9 mouse cellular contexts compared by ENCODE assay signal in the genomic region with DNA sequence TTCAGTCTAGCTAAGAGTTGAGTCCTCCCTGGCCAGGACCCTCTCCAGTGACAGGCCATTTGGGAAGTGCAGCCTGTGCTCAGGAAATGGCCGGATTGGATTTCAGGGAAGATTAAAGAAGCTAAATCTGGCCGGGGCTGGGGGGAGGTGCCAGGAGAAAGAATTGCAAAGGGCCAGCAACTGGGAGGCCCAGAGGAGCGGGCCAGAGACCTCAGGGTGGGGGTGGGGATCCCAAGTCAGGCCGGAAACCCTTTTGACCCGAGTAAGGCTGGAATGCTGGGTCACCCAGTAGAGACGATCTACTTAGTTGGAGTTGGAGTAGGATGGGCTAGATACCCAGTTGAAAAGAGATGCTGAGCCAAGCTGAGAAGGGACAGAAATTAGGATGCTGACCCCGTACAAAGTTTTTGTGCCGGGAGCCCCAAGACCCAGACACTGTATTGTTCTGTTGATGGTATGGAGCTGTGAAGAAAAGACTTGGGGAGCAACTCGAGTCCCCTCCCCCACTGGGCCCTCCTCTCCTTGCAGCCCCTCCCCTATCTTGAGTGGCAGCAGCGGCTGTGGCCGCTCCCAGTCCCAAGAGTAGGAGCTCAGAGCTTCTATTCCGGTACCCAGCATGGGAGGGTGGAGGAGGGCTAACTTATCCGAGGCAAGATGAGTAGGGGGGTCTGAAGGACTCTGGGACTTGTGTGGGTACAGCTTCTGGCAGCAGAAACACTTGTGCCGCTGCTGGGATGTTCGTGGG. TPM values are rescaled to one million over a fixed set of nuclear protein-coding genes. Genes with fewer than 3 reads are reported as not detected.
DNase-seq lines count a peak whose midpoint lies in the region; ATAC-seq and TF ChIP-seq lines count a peak whose summit lies in the region.
"Had no signal": no experiment of that assay in that cellular context is flagged by ENCODE, and none has a peak within 500 bp of the region (broad histone marks: within the 10 kb centered on the region; RNA-seq: fewer than 3 reads in every experiment).

No protein-coding gene starts in this region.

- no peak for ATAC-seq in frontal cortex, adult (ENCODE audit: low TSS enrichment)
- no peak for ATAC-seq in erythroid progenitor cell, adult 5-6 weeks (replicated peaks; ENCODE audit: low FRiP score, poor library complexity, severe bottlenecking)

- H3K4me1 ChIP-seq in heart, adult 2 months (ENCODE audit: control insufficient read depth, insufficient read depth, low read length): no peaks in the 10 kb centered on the region; the same call in 1 of the 2 replicates
- H3K4me1 ChIP-seq in kidney, adult 2 months (ENCODE audit: control insufficient read depth, insufficient read depth, low read length): no peaks in the 10 kb centered on the region

- H3K9ac ChIP-seq in heart, adult 2 months (ENCODE audit: low read depth, low read length): no peak overlapping the region

- no peaks in the 10 kb centered on the region for H3K27me3 ChIP-seq in heart, adult 2 months (ENCODE audit: control insufficient read depth, insufficient read depth, low read length)
- H3K27me3 ChIP-seq in kidney, adult 2 months (replicated peaks; ENCODE audit: control insufficient read depth, insufficient read depth, low read length): no peaks in the 10 kb centered on the region

- no peaks in the 10 kb centered on the region for H3K36me3 ChIP-seq in heart, adult 2 months (ENCODE audit: control insufficient read depth, insufficient read depth, low read length)
- H3K36me3 ChIP-seq in kidney, adult 2 months (ENCODE audit: control insufficient read depth, insufficient read depth, low read length): no peaks in the 10 kb centered on the region

- intact Hi-C loops in heart, adult 2 months (cut with DNase I): loop anchor here (2.0 to 10.0 kb wide), 3 partner anchors 14 to 253 kb away; no protein-coding TSS in a partner anchor
- intact Hi-C loops in left cerebral cortex, postnatal 4 days (cut with DNase I): no loop called here

- no peaks in the 10 kb centered on the region for H3K79me2 ChIP-seq in heart, adult 2 months (replicated peaks; ENCODE audit: control insufficient read depth, insufficient read depth, low read length)

- H3K27ac ChIP-seq in heart, adult 2 months: peak overlapping the region; percentile 41
- peak overlapping the region; percentile 71 for H3K27ac ChIP-seq in kidney, adult 2 months (ENCODE audit: insufficient read depth, low read depth, low read length)

- no peak for TF ChIP-seq POLR2A in heart, adult 2 months (IDR thresholded peaks at IDR 0.05; ENCODE audit: insufficient read depth, low read depth, low read length)
- TF ChIP-seq POLR2A in kidney, adult 2 months (IDR thresholded peaks at IDR 0.05; ENCODE audit: low read depth, low read length): no peak

- no peak overlapping the region for H3K4me3 ChIP-seq in heart, adult 2 months
- no peak overlapping the region; the same call in 1 of the 2 replicates for H3K4me3 ChIP-seq in kidney, adult 2 months (ENCODE audit: insufficient read depth, low read depth, low read length)
- H3K4me3 ChIP-seq: erythroblast, embryonic 14.5 days had no signal

- TF ChIP-seq EP300 in heart, adult 2 months (IDR thresholded peaks at IDR 0.05; ENCODE audit: insufficient read depth, low read depth, low read length): no peak

- DNase-seq in heart, adult 2 months: peak in 1 of 2 experiments; percentile 27
- no peak for DNase-seq in heart, adult 9 months (ENCODE audit: low spot score in 2 of 2)
- peak; percentile 43 for DNase-seq in forelimb bud, embryonic 11.5 days (ENCODE audit: low read depth, low spot score)
- peak; percentile 53 for DNase-seq in kidney, adult 2 months
- DNase-seq in lung, postnatal 25 days (ENCODE audit: low spot score): peak; percentile 24
- DNase-seq in left cerebral cortex, postnatal 4 days: no peak

- WGBS in heart, adult 2 months: 12% methylated on average over 15 of the region's 15 CpGs
- WGBS in kidney, adult 2 months: 30% methylated on average over 15 of the region's 15 CpGs

- no peak for TF ChIP-seq CTCF in heart, adult 2 months (IDR thresholded peaks at IDR 0.05)
- TF ChIP-seq CTCF in kidney, adult 2 months (conservative IDR thresholded peaks at IDR 0.05; ENCODE audit: insufficient read depth, insufficient read length, low read depth, low read length): no peak

RNA-seq across cellular contexts. Expression of gene Des, which starts 15.7 kb away (rescaled TPM):
- total RNA-seq in heart, adult 2 months (2021): 1,000 to 10,000 TPM; 1,224 to 1,521 TPM
- polyA plus RNA-seq in heart, adult 2 months (2012; rRNA removed): 719 and 781 TPM in 2 replicates
- 17.0 and 32.1 TPM in 2 replicates for polyA plus RNA-seq in kidney, adult 2 months (2012; rRNA removed)
- total RNA-seq in erythroid progenitor cell, adult 5-6 weeks (2015; ENCODE audit: low replicate concordance): not detected in 2 replicates
- total RNA-seq in erythroid progenitor cell, adult 5-6 weeks (2017; ENCODE audit: low replicate concordance): not detected in 2 replicates
- total RNA-seq in left cerebral cortex, postnatal 4 days (2021): 1 to 10 TPM; 1.6 to 2.5 TPM

RNA-seq across cellular contexts. Expression of gene Dnpep, which starts 26.7 kb away (rescaled TPM):
- total RNA-seq in heart, adult 2 months (2021): 10 to 100 TPM; 70.3 to 84.6 TPM
- 123 and 136 TPM in 2 replicates for polyA plus RNA-seq in heart, adult 2 months (2012; rRNA removed)
- 117 and 124 TPM in 2 replicates for polyA plus RNA-seq in kidney, adult 2 months (2012; rRNA removed)
- 7.5 and 7.6 TPM in 2 replicates for total RNA-seq in erythroid progenitor cell, adult 5-6 weeks (2015; ENCODE audit: low replicate concordance)
- total RNA-seq in erythroid progenitor cell, adult 5-6 weeks (2017; ENCODE audit: low replicate concordance): 1.7 and 6.5 TPM in 2 replicates
- total RNA-seq in left cerebral cortex, postnatal 4 days (2021): 10 to 100 TPM; 87.9 to 96.9 TPM

RNA-seq across cellular contexts. Expression of gene Speg, which starts 30.6 kb away (rescaled TPM):
- total RNA-seq in heart, adult 2 months (2021): 100 to 1,000 TPM; 131 to 135 TPM
- 94.0 and 109 TPM in 2 replicates for polyA plus RNA-seq in heart, adult 2 months (2012; rRNA removed)
- 34.6 and 43.9 TPM in 2 replicates for polyA plus RNA-seq in kidney, adult 2 months (2012; rRNA removed)
- total RNA-seq in erythroid progenitor cell, adult 5-6 weeks (2015; ENCODE audit: low replicate concordance): not detected in 2 replicates
- 0.13 TPM in 1 of 2 replicates, not detected in the other for total RNA-seq in erythroid progenitor cell, adult 5-6 weeks (2017; ENCODE audit: low replicate concordance)
- 100 to 1,000 TPM; 131 to 143 TPM for total RNA-seq in left cerebral cortex, postnatal 4 days (2021)

Comparison
In these comparisons a context has a peak if more than half of its experiments do, and no peak if none do; other contexts are left out.
1. DNase-seq: peak in forelimb bud, embryonic 11.5 days (single experiment), kidney, adult 2 months (single experiment) and lung, postnatal 25 days (single experiment); none in heart, adult 9 months (0 of 2) and left cerebral cortex, postnatal 4 days (single experiment).
2. RNA of gene Des, which starts 15.7 kb away (total RNA-seq): 1,224 to 1,521 TPM in heart, adult 2 months; 1.6 to 2.5 TPM in left cerebral cortex, postnatal 4 days and not detected in erythroid progenitor cell, adult 5-6 weeks; every median in the first group is over 100 times any median in the second.
3. RNA of gene Dnpep, which starts 26.7 kb away (total RNA-seq): 87.9 to 96.9 TPM in left cerebral cortex, postnatal 4 days and 70.3 to 84.6 TPM in heart, adult 2 months; 1.7 to 7.6 TPM in erythroid progenitor cell, adult 5-6 weeks; every median in the first group is over 4 times any median in the second.
4. RNA of gene Speg, which starts 30.6 kb away (total RNA-seq): 131 to 143 TPM in left cerebral cortex, postnatal 4 days and 131 to 135 TPM in heart, adult 2 months; 0.13 TPM in erythroid progenitor cell, adult 5-6 weeks; every median in the first group is over 100 times any median in the second.